Mouse (Mus musculus) gastrocnemius, postnatal 14 days (tissue): Measurements from ENCODE around the gene F2. TPM values are rescaled to one million over a fixed set of nuclear protein-coding genes. Genes with fewer than 3 reads are reported as not detected.

ENCODE experiments used
- DNase-seq: peaks from one replicate; pipeline ENCODE4 v3.0.0; 2021; ENCODE audit warnings: mixed read lengths
- intact Hi-C: fragments of 180-260 bp; cut with DNase I; formaldehyde crosslinking; loops from one replicate; pipeline ENCODE4 v1.15.1; 2025; ENCODE audit warnings: low total_unique reads
- long read RNA-seq, 2 experiments: library from polyadenylated mRNA; stranded (forward); transcript quantifications; one replicate each; pipeline ENCODE4 v2.0.0; 2021
- total RNA-seq, 2 experiments: library from RNA; stranded (reverse); gene quantifications; 2 replicates each; pipeline ENCODE4 v1.2.3; 2021

F2 gene
- total RNA-seq = under 1 TPM in 1 of 2 experiments, not detected in 1; 0.21 TPM
- long read RNA-seq, experiment 1, partial matches to known transcripts = 0 of 1 reads
- long read RNA-seq, experiment 1, other reads (novel, unspliced or antisense) = 1 of 1 reads
- long read RNA-seq, experiment 2 = 0 reads

DNA sequence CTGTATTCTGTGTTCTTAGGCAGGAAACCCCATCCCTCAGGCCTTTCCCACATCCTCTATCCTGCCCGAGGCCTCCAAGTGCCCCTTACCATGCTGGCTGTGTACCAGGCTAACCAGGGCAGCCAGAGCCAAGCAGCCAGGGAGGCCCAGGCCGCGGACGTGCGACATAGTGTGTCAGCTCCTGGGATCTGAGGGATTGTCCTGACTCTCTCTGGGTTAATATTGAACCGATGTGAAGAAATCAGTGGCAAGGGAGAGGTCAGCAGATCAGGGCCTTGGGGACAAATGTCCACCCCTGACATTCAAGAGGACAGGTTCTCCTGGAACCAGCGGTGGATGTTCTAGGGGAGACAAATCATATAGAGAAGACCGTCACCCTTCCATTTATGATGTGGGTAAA lies at the start of gene F2:
Gene F2, minus strand, starts transcription at position 186 of the 400 bp plus-strand sequence.
- intact Hi-C loops = no loop called here
- no peak for DNase-seq

DNA sequence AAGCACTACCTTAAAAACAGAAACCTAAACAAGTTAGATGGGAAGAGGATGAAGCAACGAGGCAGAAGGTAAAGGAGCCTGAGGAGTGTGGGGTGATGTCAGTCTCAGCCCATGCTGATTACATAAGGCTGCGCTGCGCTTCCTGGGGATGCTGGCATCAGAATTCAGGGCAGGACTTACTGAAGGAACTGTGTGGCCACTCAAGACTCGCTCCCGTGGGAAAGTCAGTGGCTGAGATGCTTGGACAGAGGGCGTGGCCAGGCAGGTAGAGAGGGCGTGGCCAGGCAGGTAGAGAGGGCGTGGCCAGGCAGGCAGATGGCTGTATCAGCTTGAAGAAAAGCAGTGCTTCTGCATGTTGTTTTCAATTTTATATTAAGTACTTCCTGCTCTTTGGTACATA lies 47.7 kb upstream of the F2 start:
- no peak for DNase-seq
- intact Hi-C loops = no loop called here

DNA sequence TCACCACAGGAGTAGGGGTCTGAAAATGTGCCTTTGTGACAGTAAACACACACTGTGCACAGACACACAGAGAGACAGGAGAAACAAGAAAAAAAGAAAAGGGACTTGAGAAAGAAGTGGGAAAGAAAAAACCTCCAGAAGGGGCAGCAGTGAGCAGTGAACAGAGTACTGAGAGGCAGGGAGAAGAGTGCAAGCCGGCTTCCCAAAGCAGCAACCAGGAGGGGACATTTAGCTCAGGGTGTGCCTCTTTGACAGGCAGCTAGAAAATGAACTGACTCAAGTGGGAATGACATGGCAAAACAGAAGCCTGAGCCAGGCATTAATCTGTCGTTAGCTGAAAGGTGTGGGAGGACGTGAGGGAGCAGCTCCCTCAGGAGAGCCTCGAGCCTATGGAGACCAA lies 46.6 kb upstream of the F2 start:
- intact Hi-C loops = no loop called here
- DNase-seq = peak; percentile 39

DNA sequence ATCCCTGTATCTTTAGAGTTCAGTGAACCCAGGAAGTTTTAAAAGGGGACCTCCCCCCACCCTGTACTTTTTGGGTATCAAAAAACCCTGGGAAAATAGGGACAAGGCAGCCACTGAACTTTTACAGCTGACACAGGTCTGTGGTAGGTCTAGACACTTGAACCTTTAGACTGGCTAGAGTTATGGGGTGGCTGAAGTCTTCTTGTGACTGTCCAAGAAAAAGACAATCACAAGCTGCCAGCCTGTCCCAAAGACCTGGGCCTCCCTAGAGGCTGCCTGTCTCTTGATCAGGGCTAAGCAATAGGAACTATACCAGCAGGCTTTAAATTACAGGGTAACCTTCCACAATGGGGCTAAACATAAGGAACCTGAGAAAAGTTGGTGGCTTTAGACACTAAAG lies 40.7 kb upstream of the F2 start:
- intact Hi-C loops = no loop called here
- DNase-seq = no peak

DNA sequence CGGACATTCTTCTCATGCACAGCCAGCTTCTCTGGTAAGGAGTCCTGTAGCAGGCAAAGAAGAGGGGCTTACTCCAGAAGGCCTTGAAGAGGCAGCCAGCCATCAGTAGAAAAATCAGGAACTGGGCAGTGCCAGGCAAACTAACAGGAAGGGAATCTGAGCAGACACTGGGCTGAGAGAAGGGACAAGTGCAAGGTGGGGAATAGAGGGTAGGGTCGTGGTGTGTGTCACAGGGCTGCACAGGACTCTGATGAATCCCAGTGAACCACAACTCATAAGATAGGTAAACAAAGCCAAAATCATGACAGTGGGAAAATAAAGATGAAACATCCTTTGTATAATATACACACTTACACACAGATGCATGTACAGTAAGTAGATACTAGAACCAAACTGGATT lies 40.2 kb upstream of the F2 start:
- intact Hi-C loops = no loop called here
- no peak for DNase-seq

DNA sequence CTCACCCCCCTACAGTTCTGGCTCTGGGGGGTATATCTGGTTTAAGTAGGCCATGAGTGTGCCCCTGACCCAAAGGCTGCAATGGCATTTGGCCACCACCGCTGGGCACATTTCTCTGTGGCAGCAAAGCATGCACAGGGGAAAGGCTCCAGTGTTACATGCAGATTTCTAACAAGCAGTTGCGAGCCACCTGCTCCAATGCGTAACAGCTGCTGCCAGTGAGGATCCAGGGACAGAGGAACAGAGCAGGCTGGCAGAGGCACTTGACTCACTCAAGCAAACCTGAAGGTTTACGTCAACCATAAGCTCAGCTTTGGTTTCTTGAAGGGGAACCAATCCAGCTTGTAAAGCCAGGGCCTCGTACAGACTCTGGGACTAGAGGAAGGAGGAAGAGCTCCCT lies 38.7 kb upstream of the F2 start:
- intact Hi-C loops = no loop called here
- DNase-seq = peak; percentile 27

DNA sequence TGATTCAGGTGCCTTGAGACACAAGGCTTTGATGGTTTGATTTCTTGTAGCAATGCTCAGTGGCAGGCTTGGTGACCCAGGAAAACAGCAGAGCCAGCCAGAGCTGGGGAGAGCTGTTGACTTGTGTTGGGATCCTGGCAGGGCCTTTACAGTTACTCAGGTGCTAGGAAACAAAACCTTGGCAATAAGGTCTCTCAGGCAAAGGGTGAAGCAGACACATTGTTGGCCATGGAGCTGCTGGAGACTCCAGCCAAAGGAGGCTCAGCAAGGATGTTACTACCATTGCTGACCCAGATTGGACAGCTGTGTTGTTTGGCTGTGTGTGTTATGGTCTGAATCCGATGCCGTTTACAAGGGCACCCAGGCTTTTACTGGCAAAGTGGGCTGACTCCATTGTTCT lies 37.4 kb upstream of the F2 start:
- intact Hi-C loops = no loop called here
- DNase-seq = no peak

DNA sequence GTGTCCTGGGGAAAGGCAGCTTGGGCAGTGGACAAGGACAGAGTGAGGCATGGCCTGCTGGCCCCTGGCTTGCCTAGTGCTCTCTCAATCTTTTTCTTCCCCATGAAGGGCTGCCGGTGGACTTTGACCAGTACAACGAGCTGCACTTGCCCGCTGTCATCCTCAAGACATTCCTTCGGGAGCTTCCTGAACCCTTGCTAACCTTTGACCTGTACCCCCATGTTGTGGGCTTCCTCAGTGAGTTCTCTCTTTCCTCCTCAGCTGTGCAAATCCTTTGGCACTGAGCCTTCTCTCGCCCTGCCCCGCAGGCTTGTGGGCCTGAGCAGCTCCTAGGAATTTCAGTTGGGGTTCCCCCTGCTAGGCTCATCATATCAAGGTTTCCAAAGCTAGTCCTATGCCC lies 33.8 kb upstream of the F2 start:
- intact Hi-C loops = no loop called here
- DNase-seq = no peak

DNA sequence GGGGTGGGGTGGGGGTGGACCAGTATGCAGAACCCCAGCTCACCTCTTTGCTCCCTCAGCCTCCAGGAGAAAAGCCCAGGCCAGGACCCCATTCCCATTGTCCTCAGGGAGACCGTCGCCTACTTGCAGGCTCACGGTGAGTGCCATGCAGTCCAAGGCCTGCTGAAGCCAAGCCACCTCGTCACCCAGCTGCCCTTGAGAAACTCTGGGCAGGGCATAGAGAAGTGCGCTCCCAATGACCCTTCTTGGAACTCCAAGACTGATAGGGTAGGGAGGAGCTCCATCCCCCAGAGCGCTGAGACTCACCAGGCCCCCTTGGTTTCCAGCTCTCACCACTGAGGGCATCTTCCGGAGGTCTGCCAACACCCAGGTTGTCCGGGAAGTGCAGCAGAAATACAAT lies 33.1 kb upstream of the F2 start:
- DNase-seq = no peak
- intact Hi-C loops = no loop called here

DNA sequence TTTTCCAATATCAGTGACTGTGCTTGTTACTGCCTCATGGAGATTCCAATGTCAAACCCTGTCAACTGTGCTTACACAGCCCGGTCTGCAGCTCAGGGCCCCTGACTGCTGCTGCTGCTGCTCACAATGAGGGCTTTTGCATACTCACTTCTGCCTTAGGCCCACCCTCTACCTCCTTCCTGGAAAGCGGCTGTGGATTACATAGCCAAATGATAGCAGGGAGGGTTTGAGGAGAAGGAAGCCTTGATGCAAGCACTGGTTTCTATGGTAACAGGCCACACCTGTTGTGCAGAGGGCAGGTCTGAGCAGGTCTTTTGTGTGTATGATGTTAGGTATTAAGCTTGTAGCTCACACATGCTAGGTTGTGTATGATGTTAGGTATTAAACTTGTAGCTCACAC lies 31.5 kb upstream of the F2 start:
- no peak for DNase-seq
- intact Hi-C loops = no loop called here

DNA sequence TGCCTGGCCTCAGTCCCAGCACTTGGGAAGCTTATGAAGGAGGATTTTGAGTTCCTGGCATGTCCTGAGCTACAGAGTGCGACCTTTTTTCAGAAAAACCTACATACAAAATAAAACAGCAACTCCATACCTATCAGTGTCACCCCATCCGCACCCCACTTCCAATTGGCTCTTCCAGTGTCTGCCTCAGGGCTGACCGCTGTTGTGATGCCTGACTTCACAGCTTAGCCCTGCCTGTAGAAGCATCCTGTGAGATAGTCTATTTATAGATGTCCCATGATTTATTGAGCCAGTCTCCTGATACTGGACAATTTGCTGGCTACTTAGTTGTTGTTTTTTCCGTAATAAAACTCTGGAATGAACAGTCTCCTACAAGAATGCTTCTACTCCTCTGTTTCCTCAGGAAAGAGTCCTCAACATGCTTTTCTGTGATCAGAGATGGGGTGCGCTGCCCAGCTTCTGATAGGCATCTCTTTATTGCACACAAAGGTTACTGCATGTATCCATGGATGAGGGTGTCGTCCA lies 30.2 kb upstream of the F2 start:
- no peak for DNase-seq

DNA sequence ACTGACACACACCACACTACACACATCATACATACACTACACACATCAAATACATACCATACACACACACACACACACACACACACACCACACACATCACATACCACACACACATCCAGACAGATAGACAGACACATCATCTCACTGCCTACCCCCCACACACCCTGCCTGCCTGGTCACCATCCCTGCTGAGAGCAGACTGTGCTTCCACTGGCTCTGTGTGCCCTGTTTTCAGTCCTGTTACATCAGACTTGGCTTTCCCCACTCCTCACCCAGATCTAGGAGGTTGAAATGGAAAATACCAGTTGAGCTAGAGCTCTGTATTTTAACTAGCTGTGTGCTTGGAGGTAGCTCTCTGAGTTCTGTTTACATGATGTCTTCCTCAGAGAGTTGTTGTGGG lies 28.6 kb upstream of the F2 start:
- DNase-seq = no peak
- intact Hi-C loops = no loop called here

More for the DNA sequence above, 30.2 kb upstream of the F2 start:
- intact Hi-C loops = no loop called here

DNA sequence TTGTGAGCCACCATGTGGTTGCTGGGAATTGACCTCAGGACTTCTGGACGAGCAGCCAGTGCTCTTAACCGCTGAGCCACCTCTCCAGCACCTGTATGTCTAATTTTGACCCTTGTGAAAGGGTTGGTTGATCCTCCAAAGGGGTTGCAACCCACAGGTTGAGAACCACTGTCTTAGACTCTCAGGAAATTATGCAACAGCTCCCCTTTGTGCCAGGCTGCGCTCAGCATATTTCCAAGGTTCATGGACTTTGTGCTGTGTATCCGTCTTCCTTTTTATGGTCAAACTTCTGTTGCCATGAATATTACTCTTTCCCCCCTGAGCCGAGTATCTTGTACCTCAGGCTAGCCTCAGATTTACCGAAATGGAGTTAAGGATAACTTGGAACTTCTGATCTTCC lies 24.8 kb upstream of the F2 start:
- intact Hi-C loops = no loop called here
- DNase-seq = no peak

DNA sequence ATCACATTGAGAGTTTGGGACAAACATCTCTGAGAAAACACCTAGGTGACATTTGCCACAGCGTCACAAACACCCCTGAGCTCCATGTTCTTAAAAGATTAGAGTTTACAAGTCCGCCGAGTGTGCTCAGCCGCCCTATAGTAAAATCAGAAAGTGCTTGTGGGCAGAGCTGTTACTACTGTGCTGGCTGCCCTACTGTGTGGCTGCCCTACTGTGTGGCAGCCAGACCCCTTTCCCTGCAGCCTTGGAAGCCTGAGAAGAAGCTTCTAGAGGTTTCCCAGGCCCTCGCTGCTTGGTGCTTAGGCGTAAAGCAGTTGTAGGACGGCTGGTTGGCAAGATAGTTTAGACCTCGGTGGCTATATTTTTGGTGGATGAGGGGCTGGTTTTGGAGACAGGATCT lies 23.4 kb upstream of the F2 start:
- intact Hi-C loops = no loop called here

DNA sequence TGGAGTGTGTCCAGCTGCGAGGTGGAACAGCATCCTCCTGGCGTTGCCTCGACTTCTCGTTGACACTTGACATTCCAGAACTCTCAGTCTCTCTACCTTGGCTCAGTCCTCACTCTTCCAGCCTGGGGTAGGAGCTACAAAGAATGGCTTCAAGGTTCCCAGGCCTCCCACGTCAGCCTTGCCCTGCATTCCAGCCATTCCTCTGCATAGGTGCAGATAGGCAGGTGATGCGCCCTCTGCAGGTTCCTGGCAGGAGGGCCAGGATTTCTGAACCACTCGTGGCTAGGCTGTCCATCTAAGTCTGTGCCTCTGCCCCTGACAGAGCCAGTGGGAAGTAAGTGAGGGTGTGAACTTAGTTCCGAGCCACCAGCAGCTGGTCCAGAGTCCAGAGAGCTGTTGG lies 20.6 kb upstream of the F2 start:
- DNase-seq = no peak
- intact Hi-C loops = no loop called here

More for the DNA sequence above, 23.4 kb upstream of the F2 start:
- no peak for DNase-seq

DNA sequence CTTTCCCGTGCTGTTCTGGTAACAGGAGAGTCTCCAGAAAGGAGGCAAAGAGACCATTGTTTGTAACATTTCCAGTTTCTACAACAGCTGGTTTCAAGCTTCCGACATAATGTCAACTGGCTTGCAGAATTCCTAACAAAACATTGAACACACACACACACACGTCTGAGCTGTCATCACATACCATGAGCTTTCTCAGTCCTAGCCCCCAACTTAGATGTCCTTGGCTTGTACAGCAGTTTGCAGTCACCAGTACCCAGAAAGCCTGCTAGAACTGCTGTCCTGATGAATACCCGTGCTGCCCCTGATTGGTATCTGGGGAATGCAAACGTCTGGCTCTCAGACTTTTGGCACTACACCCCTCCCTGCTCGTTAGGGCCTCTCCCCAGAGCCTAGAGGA lies 19.6 kb upstream of the F2 start:
- intact Hi-C loops = no loop called here
- no peak for DNase-seq

DNA sequence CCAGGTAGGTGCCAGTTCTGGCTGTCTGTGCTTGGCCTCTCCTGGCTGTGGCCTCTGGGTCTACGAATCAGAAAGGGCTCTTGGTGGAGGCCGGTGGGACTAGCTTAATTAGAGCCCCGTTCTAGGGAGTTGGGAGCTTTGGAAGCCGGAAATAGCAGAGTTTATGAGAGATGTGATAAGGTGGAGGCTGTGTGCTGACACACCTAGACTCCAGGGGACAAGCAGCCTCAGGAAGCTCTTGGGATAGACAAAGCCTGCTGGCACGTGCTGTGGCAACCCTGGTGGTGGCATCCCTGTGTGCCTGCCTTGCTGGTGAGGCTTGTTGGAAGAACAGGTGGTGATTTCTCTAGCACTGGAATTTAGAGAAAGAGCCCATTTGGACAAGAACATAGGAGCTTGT lies 19.2 kb upstream of the F2 start:
- no peak for DNase-seq
- intact Hi-C loops = no loop called here

DNA sequence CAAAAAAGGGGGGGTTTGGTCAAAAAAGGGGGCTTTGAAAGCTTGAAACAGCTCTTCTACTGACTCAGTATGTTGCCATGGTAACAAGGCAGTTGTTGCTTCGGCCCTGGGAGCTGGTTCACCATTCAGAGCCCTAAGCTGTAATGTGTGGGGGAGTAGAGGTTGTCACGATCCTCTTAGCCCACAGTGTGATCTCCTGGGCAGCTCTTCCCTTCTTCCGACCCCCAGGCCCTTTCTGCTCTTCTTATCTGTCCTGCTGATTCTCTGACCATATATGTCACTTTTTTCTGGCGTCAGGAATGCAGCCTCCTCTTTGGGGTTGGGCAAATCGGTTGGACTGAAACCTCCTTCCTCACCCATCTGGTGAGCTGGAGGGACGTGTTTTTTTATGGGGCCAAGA lies 16.6 kb upstream of the F2 start:
- intact Hi-C loops = no loop called here
- no peak for DNase-seq

DNA sequence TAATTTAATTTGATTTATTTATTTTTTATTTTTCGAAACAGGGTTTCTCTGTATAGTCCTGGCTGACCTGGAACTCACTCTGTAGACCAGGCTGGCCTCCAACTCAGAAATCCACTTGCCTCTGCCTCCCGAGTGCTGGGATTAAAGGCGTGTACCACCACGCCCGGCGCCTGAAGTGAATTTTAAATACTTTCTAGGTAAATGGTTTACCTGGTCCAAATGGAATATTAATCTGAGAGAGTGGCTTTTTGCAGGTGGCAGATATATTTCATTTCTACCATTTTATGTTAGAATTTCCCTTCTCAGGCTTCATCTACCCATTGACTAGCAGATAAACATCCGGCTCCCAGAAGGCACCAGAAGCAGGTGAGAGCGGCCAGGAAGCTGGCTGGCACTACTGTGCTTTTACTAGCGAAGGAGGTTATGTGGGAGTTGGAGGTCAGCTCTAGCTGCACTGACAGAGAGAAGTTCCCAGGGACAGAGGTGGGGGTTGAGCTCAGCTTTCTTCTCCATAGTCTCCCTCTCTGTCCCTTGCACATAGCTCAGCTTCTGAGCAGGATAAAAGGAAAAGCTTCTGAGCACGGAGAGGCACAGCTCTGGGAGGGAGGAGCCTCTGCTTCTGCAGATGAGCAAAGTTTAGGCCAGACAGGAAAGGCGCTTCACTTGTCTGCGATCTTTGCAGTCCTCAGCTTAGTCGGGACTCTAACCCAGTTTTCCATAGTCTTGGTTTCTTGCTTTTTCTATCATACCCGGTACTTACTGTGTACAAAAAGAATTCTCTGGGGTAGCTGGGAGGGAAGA lies 15.4 kb upstream of the F2 start:
- intact Hi-C loops = no loop called here
- no peak for DNase-seq

DNA sequence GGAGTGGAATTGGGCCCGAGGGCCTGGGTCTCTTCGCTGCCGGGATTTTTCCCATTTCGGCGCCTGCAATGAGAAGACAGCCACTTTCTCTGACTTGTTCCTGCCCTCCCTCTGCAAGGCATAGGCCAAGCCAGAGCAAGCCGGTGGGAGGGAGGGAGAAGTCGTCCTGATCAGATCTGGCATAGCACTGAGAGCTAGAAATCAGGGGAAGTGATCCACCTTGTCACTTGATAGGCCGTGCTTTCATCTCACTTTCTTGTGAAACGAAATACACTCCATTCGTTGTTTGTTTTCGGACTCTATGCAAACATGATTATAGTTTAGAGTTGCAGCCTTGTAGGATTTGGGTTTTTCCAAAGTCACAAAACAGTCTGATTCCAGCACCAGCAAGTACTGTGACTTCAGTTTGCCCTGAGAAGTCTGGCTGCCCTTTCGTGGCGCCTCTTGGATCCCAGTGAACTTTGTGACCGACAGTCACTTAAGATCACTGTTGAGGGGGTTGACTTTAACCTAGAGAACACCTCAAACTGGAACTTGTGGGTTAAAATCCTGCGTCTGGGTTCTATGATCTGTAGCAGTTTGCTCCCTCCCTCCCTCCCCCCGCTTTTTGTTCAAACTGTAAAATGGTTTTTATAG lies 14.3 kb upstream of the F2 start:
- peak; percentile 15 for DNase-seq
- intact Hi-C loops = no loop called here
